Mouse (Mus musculus): ENCODE results near the gene Tsnax. TPM values are rescaled to one million over a fixed set of nuclear protein-coding genes. Genes with fewer than 3 reads are reported as not detected.

Tsnax gene
- total RNA-seq, 2 experiments from 2014 or later, result 80.0 to 90.7 TPM

DNA sequence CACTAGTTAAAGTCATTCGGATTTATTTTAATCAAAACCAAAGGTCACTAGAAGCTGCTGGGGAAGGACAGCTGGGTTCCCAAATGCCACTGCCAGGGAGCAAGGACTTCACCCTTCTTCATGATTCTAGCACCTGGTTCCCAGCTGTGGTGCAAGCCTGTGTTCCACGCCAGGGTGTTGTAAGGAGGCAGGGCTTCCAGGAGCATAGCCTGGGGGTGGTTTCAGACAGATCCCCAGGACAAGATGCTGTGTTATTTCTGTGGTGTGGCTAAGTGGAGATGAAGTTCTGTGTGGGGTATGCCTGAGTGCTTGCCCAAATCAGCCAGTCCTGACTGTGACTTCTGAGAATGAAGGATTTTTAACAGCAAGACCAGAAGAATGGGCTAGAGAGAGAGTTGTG, 28.7 kb downstream of the Tsnax start:
- DNase-seq, result peak in 1 of 2 experiments; percentile 17

DNA sequence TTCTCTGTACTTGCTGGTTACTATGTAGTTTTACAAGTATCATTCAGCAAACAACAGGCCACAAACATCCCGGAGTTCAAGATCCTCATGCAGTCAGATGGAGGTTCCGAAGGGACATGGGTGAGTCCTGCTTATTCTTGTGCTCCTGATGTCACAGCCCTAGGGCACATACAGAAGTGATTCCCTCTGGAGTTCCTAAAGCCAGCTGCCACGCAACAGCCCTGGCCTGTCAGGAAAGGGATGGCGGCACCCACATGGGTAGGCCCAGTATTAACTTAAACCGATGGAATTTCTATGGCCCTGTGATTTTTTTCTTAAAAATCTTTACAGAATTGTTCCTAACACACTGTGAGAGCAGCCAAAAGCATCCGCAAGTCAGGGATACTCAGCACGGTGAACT, 30.6 kb downstream of the Tsnax start:
- DNase-seq, result no peak

DNA sequence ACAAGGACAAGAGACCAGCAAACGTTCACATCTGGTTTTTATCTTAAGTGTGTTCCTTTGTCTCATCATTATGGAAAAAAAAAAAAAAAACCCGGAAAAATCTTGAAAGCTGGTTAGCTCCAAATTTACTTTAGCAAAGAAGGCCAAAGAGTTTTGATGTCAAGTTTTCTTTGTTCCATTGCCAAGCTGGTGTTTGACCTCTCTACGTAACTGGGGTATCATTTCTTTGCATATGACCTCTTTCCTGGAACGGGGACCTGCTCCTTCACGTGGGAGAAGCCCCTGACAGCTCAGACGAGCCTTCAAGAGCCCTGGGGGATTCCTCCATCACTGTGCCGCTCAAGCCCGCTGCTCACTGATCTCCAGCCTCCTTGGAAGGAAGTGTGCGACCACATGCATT, 31.1 kb downstream of the Tsnax start:
- DNase-seq, result peak in 1 of 2 experiments; percentile 21

DNA sequence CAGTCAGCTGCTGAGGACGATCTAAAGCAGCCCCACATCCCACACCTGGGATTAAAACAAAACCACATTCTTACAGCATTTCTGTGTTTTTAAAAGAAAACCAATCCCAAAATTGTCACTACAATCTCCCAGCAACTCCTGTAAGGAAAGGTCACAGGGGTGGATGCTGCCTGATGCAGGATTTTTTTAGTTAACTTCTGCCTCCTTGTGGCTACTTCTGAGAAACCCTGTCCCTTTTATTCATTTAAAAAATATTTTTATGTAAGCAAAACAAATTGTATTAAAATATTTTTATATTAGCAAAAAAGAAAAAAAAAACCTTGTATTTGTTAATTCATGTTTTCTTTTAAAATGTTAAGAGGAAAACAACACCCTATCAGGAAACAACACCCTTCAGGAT, 33.0 kb downstream of the Tsnax start:
- DNase-seq, result no peak

DNA sequence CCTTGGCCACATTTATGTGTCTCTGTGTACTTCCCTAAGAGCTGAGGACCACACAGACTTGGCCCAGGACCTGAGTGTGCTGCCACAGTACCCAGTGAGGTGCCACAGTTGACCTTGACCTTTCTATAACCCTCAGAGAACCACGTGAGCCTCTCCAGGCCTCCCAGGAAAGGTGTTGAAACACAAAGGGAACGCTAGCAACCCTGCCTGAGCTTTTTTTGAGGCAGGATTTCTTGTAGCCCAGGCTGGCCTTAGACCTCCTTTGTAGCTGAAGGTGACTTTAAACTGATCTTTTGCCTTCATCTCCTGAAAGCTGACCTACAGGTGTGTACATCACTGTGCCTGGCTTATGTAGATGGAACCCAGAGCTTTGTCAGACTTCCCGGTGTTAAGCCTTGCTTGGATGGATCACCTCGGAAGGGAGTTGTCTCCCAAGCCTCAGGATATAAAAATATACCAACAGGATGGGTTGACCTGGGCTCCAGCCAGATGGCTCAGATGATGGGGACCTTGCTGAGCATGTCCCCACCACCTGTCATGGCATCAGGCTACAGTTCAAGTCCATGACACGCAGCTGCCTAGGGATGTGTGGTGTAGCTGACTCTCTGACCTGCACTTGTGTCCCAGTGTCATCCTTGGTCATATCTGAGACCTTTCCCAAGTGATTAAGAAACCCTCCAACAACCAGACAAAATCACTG, 36.4 kb downstream of the Tsnax start:
- DNase-seq, result peak in 1 of 2 experiments; percentile 6

DNA sequence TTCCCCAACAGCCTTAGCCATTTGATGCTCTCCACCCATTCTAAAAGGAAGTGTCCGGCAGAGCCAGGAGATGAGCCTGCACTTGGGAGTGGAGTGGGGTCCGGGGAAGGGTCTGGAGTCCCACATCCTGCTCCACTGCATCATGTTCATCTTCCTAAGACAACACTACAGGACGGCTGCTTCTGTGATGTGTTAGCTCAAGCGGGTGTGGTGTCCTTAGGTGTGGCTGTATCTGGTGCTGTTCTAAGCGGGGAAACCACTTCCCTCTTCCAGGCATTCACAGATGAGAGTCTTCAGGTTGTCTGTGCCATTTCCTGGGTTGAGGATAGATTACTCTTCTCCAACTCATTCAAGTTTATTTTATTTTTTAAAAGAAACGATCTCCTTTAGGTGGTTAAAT, 37.0 kb downstream of the Tsnax start:
- DNase-seq, result no peak

DNA sequence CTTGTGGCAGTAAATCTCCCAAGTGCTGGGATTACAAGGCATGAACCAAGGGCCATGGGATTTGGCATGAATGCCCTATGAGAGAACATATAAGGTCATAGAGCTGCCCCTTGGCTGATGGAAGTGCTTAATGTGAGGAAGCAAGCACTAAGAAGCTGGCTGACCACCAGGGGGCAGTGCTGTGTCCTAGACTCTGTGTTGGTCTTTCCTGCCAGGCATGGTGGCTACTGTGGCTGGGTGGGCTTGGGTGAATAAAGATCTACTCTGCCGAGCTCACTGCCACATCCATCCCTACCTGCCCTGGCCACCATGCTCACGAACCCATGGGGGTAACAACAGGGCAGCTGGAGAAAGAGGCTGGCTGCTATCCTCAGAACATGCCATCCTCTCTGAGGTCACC, 39.2 kb downstream of the Tsnax start:
- DNase-seq, result peak; percentile 84 to 88

DNA sequence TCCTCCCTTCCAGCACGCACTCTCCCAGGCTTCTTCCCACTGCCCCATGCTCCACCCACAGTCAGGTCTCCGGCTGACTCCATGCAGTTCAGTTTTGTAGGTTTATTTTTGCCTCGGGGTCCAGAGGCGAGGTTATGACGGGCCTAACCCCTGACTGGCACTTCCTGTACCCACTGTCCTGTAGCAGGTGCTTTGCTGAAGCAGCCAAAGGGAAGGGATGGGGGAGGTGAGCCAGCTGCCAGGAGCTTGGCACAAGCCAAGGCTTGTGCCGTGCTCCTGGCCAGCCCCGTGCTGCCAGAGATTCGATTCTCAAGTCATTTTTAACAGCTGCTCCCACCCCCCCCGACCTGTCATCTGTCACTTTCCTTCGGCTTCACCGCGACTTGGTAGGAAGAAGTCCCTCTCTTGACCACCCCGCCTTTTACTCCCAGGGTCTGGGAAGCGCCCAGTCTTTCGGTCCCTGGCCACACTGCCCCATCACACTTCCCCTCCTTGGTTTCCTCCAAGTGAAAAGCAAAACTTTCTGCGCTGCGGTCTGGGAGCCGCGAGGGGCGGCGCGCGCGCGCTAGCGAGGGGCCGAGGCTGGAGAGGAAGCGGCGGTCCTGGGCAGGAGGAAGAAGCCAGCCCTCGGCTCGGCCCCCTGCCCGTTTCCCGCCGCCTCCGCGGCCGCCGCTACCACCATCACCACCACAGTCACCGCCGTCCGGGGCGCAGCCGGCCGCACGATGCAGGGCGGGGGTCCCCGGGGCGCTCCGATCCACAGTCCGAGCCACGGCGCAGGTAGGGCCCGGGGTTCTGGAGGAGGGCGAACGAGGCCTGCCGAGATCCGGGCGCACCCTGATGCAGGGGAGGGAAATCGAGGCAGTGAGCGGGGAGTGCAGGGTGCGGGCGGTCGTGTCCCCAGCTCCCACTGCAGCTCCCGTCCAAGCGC, 41.0 kb downstream of the Tsnax start, which contains the start of gene Disc1:
Gene Disc1 (plus strand): TSS at position 691 of the 931 bp plus-strand sequence.
- peak; percentile 61 to 62 for DNase-seq

DNA sequence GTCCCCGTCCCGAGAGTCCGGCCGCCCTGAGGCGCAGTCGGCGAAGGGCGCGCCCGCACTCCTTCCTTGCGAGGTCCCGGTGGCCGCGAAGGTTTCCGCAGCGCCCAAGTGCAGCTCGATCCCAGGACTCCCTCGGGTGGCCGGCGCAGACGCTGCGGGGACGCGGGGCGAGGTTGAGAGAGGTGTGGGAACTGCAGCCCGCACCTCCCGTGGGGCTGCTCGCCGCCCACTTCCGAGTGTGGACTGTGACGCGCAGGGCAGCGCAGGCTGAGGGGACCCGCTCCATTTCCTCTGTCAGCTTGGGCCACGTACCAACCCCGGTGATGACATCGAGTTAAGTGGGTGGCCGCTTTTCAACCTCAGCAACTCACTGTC, 41.6 kb downstream of the Tsnax start:
- peak; percentile 74 for DNase-seq

DNA sequence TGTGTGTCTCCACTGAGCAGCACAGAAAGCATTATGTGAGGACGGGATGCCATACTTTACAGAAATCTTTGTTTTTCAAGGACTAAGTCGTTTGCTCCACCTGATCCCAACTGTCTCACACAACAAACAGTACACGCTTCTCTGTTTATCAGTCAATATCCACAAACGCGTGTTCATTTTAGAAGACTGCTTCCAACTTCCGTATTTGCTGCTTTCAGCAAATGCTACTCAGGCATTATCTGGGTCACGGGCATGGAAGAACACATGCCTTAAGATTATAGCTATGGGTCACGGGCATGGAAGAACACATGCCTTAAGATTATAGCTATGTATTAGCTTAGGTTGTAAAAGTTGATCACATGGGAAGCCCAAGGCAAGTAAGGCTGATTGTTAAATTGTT, 48.1 kb downstream of the Tsnax start:
- no peak for DNase-seq

DNA sequence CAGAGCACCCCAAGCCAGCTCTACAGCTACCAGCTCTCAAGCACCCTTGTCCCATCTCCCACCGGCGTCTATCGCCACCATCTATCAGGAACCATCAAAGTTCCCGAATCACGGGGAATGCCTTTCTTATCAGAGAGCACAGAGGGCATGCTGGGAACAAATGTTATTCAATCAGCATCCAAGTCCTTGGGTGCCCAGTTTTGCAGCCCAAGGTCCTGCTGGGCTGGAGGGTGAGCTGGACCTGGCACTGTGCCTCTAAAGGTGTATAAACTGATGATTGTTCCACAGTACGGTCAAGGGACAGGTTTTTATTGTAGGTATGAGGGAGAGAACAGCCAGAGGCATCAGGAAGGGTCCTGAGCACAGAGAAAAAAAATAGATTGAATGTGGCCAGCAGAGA, 52.8 kb downstream of the Tsnax start:
- DNase-seq, result peak; percentile 54 to 58

DNA sequence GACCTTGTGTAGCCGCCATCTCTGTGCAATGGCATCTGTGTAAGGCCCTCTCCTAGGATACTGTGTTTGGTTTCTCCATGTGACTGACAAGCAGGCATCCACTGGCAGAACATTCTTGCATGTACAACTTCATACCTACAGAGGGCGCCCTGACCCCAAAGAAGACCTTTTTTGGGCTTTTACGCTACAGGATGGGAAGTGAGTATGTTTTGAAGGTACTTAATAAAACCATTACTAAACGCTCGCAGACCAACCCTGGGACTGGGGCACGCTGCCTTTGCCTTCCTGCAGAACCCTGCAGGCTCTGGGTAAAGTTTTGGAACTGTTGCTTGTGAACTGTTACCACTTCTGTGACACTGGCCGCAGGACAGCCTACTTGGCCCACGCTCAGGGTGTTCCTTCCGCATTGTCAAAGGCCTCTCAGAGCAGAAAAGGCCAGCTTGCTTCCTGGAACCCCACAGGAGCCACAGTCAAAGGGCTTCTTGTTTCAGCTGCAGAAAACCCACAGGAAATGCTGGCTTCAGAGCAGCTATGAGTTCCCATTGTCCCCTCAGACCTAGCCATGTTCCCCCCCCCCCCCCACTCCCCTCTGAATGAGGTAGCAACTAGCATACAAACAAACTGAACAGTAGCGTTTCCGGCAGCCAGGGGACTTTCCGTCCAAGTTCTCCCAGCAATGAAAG, 54.3 kb downstream of the Tsnax start:
- DNase-seq, result peak; percentile 73

DNA sequence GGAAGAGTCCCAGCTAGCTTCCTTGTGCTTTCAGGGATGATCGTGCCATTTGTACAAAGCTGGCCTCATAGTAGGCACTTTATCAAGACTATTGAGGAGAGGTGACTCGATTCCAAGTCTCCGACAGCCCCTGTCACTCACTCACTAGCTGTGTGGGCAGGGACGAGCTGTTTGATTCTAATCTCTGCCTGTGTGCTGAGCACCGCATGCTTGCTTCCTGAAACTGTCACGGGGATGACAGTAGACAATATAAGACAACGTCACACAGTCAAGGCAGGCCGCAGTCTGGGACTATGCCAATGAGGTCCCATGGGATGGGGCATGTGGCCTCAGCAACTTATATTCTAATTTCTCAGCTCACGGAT, 54.8 kb downstream of the Tsnax start:
- DNase-seq, result peak; percentile 37 to 64

DNA sequence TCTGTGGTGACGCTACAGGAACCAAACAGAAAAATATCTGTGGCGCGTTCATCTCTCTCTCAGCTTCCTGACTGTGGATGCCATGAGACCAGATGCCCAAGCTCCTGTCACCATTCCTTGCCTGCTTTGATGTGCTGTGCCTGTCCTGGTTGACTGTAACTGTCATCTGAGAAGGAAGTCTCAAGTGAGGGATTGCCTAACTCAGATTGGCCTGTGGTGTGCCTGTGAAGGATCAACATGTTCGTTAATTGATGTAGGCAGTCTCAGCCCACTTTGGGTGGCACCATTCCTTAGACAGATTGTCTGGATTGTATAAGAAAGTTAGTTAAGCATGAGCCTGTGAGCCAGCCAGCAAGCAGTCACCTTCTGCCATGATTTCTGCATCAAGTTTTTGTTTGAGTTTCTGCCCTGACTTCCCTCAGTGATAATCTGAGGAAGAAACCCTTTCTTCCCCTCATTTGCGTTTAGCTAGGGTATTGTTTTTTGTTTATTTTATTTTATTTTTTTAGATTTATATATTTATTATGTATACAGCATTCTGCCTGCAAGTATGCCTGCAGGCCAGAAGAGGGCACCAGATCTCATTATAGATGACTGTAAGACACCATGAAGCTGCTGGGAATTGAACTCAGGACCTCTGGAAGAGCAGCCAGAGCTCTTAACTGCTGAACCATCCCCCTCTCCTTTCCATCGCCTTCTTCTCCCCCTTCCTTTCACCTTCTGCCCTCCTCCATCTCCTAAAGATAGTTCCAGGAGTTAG, 55.5 kb downstream of the Tsnax start:
- DNase-seq, result no peak

DNA sequence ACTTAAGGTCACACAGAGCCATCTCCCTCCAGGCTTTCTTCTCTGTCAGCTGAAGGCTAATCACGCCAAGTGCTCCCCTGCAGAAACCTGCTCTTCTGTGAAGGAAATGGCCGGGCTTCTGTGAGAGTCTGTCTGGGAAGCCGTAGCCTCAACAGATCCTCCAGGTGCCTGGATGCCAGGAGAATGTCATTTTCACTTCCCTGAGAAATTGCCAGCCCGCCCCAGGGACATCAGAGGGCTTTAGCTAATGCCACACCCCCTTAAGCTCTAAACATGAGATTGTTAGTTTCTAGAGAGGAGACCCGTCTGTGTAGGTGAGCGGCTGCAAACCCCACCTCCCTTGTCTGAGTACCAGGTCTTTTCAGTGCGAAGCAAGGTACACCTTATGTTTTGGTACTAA, 56.5 kb downstream of the Tsnax start:
- no peak for DNase-seq

DNA sequence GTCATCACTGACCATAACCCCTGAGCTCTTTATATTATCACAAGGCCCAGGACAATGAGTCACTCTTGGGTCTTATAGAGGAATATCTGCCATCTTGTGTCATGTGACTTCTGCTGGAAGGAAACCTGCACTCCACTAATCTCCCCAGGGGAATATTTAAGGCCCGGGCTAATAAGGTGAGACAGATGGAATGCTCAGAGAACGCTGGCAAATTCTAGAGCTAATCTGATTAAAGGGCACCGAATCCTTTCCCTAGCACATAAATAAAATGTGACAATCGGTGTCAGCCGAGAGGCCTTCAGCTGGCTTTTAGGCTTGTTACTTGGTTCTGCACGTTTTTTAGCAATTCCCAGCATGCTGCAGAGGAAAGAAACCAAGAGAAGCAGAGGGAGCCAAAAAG, 56.9 kb downstream of the Tsnax start:
- DNase-seq, result no peak

DNA sequence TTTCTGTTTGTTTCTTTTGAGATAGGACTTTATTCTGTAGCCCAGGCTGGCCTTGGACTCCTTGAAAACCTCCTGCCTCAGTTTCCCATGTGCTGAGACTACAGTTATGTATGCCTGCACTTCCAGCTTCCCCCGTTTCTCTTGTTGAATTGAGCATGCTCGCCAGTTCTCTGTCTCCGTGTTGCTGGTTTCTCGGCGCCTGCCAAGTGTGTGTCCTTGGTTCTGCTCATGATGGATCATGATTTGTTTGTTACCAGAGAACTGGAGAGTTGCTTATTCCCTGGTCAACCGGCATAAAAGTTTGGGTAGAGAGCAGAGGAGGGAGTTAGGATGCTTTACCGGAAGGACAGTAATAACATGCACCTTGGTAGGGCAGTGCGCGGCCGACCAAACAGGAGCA, 61.3 kb downstream of the Tsnax start:
- peak; percentile 74 to 79 for DNase-seq

DNA sequence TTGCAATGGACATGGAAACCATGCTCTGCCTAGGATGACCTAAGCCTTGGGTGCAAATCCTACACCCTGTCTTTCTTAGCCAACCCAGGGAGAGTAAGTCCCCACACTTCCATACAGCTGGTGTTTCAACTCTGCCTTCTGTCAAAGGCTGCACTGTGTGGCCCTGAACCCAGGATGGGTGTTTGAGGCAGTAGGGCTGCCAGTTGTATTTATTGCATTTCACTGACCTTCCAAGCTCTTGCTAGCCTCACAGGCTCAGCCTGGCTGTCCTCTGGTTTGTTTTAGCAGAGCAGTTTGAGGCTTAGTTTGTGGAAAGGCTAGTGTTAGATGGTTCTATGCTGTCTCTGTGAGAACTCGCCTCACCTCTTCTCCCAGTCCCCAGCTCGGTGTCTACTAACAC, 61.8 kb downstream of the Tsnax start:
- peak; percentile 46 to 69 for DNase-seq

DNA sequence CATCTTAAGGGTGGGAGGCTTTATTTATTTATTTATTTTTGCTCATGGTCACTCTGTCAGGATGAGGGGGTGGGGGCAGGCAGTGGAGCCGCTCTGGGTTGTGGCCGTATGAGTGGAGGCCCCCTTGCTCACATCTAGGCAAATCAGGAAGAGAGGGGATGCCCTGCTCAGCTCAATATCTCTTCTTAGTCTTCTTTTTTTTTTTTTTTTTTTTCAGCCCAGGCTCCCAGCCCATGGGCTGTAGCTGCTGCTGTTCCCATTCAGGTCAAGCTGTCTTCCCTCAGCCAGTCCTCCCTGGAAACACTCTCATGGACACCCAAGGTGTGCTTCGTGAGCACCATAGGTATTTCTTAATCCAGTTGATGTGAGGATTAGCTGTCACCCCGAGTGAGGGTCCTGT, 62.6 kb downstream of the Tsnax start:
- no peak for DNase-seq

DNA sequence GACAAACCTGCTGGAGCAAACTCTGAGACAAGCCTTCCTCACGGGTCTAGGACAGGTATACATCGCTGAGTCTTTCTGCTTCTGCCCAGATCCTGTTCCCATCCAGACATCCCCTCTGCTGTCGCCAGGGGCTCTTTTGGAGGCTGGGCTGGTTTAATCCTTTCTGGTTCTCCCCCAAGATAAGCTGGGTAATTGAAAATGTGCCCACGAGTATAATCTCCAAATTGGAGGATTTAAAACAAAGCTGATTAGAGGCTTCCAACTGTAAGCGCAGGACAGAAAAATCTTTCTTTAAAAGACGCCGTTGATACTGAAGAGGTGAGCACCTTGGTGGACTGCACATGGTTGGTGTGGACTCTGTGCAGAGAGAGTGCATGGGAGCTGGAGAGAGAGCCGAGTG, 64.5 kb downstream of the Tsnax start:
- no peak for DNase-seq

DNA sequence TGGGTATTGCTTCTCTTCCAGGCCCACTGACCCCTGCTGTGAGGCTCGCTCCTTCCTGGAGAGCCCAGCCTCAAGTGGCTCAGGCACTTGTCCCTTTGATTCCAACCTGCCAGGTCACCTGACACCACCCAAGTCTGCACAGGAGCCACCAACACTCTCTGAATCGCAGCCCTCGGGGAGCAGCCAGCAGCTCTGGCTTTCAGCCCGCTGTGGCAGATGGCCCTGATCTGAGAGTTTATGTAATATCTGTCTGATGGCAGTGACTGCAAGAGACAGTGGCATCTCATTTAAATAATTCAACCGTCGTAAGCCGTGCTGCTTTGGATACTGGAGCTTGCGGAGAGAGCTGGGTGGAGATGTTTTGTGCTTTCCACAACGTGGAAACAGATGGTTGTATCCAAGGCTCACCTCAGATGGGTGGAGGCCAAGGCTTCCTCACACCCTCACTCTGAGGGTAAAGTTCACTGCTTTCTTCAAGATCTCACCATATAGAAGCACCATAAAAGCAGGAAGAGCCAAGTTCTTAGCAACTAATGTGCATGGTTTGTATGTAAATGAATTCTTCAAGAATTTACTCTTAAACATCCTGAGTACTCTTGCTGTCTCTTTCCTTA, 66.1 kb downstream of the Tsnax start:
- DNase-seq, result peak; percentile 80 to 87

Data from adrenal gland, postnatal 36 days (tissue).